Mouse (Mus musculus): ENCODE data around the gene Gapvd1.

DNA sequence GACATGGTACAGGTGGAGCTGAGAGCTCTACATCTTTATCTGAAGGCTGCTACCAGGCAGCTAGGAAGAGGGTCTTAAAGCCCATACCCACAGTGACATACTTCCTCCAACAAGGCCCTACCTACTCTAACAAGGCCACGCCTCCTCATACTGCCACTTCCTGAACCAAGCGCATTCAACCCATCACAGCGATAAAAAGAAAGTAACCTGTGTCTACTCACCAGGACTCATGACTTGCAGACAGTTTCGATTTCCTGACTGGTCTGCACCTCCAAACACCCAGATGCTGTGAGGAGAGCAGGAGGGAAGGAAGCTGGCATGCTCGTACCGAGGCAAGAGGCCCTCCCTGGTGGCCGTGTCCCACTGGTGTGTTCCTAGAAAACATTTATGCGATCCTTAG is 35.2 kb upstream of the Gapvd1 start:
- no peak for TF ChIP-seq POLR2A (IDR thresholded peaks at IDR 0.05; ENCODE audit: control insufficient read depth, low read depth, low read length)
- TF ChIP-seq CTCF (IDR thresholded peaks at IDR 0.05; ENCODE audit: control insufficient read depth, insufficient read depth, insufficient replicate concordance, low read depth, low read length): no peak
